Mouse (Mus musculus) telencephalon, adult 2 months (tissue): ENCODE measurements at regions not wholly inside any gene's neighbourhood (a gene's known extent, or its start where the extent isn't known, plus 50 kb on each side); places are given as distances from the start of the nearest gene placed in this dataset.

Experiments
- DNase-seq: peaks from one replicate; pipeline ENCODE4 v3.0.0-alpha.2; 2011; ENCODE audit warnings: low read depth, low spot score

DNA sequence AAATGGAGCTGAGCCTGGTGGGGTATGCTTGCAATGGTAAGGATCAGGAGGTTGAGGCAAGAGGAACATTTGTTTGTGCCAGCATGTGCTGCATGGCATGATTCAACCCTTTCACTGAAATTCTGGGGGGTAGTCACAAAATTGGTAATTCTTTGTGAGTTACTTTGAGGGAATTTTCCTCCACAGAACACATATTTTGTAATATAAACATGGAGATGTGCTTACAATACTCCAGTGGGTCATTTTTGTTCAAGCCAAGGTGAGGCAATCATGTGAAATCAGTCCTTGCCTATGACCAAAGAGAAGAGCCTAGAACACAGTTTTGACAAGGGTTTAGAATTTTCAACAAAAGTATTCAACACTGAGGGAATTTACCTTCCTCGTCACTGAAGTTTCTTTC lies 635.1 kb upstream of the Adgrl2 start:
- DNase-seq = no peak

DNA sequence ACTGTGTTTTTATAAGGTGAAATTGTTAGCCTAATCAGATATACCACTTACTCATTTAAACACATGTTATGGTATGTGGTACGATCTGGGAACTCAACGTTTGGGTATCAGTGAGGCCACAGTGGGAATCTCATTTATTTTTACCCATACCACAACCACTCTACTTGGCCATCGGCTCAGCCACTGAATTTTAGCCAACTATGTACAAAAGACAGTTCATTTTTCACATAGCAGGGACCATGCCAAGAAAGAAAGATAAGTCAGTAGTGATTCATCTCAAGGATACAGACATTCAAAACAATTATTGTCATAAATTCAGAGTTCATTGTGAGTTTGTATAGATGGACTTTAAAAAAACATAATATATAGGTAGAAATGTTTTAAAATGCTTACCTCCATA lies 634.7 kb upstream of the Adgrl2 start:
- no peak for DNase-seq

DNA sequence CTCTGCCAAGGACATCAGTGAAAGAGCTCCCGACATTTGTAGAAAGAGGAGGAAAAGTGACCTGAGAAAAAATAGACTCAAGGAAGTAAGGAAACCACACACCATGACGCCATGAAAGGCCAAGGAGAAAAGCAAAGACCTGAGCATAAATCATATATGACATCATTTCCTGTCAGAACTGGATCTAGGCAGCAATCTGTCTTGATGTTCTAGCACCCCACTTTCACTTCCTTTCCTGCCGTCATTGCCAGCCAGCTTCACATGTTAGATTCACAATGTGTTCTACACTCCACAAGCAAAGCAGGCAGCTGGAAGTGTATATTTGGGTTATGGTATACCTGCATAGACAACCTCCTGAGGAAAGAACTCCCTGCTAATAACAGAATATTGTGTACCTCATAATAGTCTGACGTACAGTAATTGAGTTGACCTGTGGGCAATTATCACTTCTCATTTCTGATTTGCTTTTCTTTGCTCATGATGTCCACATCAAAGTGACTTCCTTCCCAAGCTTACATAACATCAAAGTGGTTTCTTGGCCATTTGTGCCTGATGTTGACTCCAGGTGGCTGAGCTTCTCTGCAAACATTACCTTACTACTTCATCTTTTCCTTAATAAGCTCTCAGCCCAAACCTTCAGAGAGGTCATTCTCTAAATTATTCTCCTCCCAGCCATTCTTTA lies 633.6 kb upstream of the Adgrl2 start:
- DNase-seq = no peak

DNA sequence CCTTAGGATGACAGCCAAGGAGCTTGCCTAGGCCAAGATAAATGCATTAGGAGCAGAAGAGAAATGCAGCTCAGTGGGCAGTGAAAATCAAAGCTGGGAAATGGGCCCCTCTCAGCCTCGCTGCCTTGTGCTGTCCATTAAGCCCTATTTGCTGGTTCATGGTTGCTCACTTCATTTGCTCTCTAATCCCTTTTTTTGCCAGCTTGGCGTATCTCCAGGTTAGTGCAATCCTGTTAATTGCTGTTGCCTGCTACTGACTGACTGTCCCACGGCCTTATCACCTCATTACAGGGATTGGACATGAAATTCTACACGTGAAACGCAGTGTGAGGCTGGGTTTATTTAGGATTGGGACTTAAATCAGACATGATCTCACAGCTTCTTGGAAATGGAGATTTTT lies 613.5 kb upstream of the Adgrl2 start:
- DNase-seq = no peak

DNA sequence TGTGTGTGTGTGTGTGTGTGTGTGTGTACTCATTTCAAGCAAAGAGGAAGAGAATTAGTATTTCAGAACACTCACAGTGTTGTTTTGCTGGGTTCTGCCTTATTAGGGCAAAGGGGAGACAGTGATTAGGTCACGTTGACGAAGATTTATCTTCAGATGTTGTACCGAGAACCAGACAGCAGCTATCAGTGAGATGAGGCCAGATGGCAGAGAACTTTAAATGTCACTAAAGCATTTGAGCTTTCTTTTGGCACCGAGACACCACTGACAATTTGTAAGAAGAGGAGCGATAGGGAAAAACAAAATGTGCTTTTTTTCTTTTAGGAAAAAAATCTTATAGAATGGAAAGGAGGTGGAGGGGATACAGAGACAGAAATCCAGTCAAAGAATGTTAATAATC lies 610.9 kb upstream of the Adgrl2 start:
- DNase-seq = peak; percentile 11

DNA sequence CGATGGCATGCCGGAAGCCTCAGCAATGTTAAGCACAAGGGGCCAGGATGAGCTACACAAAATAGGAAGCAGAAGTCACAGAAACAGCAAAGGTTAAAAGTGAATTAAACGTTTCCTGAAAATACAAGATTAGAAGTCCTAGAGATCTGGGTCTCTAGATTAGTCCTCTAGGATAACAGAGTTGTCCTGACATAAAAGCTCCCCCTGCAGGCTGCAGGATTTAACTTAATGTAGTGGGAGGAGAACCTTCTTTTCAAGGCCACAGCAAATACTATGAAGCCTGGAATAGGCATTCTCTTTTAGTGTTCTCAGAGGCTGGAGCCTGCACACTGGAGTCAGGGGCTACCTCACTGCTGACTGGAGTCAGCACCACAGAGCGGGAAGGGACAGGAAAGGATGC lies 604.1 kb upstream of the Adgrl2 start:
- no peak for DNase-seq

DNA sequence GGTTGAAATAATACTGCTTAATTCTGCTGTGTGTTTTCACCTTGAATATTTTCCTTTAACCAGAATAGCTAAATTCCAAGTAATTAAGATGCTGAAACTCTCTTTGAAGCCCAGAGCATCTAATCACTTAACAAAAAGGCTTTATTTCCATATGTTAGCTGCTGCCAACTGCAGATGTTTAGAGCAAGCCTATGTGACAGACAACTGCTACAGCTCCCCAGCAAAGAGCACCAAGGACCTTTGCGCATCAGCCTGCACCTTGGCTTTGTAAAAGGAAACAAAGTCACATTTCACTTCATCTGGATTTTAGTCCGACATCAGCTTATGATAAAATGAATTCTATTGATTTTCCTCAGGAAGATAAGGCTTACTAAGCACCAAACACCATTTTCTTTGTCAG lies 595.4 kb upstream of the Adgrl2 start:
- DNase-seq = no peak

DNA sequence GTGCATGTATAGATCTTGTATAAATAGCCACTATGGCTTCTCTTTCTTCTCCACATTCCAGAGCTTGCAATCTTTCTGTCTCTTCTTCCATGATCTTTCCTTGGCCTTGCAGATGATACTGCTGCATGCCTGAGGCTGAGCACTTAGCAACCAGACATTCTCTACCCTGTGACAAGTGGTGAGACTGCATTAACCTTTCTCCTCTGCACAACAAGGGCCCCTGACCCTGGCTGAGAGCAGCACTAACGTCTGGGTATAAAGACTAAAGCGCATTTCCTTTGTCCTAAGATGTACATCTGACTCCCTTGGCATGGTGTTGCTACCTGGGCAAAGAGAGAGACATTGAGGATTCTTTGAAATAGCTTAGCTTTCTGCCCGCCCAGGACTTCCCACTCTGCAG lies 590.8 kb upstream of the Adgrl2 start:
- DNase-seq = no peak

DNA sequence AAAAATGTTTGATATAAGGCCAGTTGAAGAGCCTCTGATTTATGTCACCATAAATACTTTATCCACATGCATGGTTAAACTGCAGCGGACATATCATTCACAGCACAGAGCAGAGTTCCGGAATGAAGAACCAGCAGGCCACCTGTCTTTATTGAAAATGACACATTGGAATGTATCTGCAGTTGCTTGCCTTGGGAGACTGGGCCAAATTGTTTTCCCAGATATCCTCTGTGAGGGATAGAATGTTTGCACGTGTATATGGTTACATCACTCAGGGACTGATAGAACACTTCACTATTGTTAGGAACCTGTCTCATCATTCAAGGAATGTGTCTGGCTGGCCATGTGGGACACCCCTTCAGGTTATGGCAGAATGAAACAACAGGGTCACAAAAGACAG lies 585.3 kb upstream of the Adgrl2 start:
- no peak for DNase-seq

DNA sequence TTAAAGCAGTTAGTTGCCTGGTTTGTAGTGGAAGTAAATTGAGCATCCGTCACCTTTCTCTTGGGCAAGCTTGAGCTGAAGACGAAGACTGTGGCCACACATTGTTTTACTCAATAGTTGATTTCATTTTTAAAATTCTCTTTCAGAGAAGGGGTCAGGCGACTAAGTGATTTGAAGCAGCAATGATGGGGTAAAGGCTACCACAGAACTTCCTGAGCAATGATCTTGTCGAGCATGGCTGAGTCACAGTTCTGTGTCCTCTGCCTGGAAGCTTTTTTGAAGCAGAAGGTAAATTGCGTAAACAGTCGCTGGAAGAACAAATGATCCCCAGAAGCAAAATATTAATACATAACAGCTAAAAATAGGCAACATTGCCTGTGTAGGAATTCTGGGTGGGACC lies 576.5 kb upstream of the Adgrl2 start:
- no peak for DNase-seq

DNA sequence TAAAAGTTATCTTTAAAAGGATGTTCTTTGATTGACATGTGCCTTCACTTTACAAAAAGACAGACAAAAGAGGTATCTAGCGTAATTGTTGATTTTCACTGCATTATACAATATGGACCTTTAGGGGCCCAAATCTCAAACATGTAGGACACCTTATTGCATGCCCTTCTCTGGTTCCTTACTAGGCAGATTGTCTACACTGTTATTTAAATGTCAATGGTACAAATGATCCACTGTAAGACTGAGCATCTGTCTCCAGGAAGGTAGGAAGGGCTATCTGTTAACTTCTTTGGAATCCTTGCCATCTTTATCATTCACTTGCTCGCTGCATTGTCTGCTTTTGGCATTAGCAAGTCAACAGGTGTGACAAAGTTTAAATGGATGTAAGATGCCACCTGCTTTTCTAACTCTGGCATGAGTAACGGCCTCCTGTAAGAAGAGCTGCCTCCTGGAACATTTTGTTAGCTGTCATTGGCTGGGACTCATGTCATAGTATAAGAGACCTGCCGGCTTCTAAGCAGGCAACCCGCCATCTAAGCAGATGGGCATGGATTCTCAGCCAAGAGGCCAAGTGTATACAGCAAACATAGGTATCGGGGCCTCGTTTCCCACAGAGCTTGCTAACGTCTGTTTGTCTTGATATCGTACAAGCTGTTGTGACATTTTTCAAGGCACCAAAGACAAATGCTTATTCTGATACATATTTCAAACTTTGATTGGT lies 560.0 kb upstream of the Adgrl2 start:
- DNase-seq = no peak

DNA sequence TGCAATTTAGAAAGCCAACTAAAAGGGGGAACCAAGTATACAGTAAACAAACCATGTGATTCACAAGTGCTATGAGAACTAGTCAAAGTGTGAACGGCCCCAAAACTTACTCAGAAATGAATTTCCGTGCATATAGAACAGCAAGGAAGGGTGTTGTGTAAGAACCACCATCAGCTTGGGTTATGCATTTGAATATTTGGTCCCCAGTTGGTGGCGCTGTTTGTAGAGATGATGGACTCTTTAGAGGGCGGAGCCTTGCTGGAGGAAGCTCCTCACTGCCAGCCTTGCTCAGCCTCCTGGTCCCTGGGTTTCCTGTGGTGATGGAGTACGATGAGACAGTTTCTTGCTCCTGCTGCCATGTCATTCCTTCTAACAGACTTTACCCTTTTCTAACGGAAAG lies 556.7 kb upstream of the Adgrl2 start:
- DNase-seq = no peak

DNA sequence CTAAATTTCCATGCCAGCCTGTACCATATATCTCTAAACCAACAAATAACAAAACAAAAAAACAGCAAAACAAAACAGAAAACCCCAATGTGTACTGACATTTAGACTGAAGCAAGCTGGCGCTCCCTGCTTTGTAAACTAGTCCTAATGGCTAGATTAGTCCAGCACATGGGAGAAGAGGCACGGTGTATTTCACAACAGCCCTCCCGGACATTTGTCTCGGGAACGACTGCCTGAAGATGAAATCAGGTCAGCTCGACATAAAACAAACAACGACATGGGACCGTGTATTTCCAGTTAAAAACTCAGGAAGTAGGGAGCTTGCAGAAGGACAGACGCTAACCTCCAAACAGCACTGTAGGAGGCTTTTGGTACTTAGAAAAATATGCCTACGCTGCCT lies 555.9 kb upstream of the Adgrl2 start:
- DNase-seq = no peak

DNA sequence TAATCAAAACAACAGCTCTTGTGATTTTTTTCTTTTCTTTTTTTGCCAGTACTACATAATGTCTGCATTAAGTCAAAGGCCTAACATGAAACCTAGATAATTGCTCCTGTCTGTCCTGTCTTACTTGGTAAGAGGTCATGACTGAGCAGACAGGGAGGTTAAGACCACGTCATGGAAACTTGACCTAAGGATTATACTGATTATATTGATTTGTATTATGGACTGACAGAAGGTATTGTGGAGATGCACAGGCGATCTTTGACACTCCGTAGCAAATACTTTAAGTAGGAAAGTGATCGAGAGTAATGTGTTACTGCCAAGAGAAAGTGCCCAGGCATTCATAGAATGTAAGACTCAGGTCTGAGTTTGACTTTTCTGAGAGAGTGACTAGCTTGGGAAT lies 543.8 kb upstream of the Adgrl2 start:
- DNase-seq = no peak

DNA sequence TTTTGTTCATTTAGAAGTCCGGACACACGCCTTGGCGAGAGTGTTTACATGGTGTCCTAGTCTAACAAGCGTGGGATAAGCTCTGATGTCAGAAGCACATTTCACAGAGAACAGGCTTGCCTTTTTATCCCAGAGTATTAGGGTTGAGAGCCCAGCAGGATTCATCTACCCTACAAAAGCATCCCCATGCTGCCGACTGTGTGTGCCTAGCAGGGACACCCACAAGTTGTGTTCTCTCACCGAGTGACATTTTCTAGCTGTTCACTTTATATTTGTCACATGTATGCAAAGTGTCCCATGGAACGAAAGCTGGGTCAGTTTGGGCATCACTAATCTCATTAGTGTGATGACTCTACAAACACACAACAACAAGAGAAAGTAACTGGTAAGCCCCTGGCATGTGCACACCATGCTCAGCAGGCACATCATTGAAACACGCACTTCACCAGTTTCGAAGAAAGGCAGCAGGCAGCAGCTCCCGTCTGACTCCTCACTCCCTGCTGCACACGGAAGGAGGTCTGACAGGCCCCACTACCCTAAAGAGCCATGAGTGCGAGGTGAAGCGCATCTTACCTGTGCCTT lies 539.8 kb upstream of the Adgrl2 start:
- DNase-seq = no peak

DNA sequence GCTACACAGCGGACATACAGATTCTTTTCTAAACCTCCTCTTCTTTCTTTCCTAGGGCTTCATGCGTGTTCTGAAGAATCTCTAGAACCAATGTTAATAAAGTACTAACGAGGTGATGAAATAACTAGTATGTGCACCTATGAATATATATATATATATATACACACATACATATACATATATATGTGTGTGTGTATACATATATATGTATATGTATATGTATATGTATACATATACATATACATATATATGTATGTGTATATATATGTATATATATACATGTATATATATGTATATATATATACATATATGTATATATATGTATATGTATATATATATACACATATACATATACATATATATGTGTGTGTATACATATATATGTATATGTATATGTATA lies 536.2 kb upstream of the Adgrl2 start:
- DNase-seq = no peak

DNA sequence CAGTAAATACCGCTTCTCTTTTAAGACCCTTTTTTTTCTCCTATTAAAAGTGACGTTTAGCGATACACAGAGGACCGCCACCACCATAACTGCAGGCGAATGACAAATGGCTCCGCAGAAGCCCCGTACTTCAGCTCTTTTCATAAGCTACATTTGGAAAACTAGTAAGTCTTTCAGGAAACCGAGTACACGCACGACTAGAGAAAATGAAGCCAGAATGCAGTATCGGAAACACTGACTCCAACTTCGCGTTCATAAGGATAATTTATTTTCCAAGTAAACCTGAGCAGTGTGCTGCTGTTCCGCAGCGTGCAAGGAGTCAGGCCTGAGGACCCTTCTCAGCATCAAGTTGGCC lies 529.2 kb upstream of the Adgrl2 start:
- no peak for DNase-seq

DNA sequence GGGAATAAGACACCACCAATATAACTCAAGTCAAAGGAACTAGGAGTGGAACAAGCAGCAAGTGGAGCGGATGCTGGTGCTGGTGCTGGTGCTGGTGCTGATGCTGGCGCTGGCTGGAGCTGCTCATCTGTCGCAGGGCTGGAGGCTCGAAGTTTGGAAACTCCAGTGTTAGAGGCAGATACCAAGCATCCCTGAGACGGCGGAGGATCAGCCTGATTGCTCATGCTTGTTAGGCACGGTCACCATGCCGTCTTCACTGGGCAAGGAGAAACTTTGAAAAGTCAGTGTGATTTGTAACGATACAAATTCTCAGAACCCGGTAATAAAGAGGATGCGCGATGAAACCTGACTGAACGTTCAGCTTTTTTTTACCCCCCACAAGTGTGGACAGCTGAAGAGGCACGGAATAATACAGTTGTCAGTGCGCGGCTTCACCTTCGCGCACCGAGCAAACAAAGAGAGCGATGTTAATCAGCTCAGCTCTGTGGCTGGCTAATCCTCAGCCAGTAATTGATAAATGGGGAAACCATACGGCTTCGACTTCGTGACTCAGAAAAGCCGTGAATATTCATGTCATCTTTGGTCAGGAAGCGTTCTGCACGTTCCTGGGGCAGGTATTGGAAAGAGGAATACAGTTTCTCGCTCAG lies 528.7 kb upstream of the Adgrl2 start:
- DNase-seq = no peak

DNA sequence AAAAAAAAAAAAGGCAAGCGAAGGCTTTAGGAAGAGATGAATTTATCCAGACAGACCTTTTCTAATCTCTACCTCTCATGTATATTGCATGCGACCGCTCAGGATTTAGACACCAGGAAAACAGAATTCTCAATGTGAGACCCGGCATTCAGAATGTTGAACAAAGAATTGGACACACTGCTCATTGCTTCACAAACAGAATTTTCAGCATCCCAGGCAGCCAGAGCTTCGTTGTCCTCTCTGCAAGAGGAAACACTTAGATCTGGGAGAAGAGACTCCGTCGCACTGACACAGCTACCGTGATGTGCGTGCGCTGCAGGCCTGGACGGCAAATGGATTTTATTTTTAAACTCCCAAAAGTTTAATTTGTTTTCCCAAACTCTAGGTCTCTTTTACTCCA lies 527.2 kb upstream of the Adgrl2 start:
- no peak for DNase-seq

DNA sequence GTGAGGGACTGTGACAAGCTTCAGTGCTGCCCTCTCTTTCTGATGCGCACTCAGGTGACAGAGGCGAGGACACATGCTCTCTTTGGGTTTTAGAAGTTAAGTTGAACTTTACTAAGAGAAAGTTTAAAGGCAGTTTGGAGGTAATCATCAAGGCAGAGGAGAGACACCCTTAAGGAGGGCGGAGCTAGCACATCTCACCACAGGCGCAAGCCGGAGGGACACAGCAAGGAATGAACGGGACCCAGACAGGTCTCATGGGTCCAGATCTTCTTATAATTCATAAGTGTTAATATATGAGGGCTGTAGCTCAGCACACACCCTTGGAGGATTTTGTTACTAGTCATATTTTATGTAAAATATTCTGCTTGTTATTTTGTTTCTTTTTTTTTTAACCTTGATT lies 518.8 kb upstream of the Adgrl2 start:
- no peak for DNase-seq

DNA sequence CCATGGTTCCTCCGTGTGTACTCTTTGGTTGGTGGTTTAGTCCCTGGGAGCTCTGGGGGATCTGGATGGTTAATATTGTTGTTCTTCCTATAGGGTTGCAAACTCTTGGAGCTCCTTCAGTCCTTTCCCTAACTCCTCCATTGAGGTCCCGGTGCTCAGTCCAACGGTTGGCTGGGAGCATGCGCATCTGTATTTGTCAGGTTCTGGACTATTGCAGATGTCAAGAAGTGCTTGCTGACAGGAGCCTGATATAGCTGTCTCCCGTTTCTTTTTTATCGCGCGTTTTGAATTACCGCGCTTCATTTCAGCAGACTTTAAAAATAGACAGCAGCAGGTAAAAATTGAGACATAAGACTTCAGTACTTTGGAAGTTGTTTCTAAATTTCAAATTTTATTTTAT lies 518.3 kb upstream of the Adgrl2 start:
- DNase-seq = no peak

DNA sequence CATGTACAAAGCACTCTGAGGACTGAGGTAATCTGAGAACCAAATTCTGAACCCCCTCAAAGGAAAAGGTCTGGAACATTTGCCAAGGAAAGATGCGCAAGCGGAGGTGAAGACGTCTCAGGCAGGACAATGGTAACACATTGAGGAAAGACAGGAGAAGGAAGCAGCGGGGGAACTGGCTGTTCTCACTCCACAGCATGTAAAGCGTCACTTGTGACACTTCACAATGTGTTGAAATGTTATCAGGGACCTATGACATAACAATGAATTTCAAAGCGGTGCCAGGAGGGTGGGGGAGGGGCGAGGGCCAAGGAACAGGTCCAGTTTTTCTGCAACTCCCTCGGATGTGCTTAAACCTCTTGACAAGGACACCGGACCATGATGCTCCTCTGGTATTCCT lies 515.3 kb upstream of the Adgrl2 start:
- no peak for DNase-seq

DNA sequence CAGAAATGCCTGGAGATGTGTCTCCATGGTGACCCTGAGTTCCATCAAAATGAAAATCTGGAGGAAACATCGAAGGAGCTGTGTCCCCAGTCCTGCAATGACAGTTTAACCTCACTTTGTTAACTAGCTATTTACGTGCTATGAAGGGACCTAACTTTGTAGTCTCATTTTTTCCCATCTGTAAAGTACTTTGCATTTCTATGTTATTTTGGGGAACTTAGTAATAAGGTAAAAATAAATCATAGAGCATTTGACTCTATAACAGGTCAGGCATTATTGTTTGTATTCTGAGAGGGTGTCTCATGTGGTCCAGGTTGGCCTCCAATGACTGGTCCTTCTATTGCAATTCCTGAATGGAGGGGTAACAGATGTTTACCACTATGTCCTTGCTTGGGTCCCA lies 513.6 kb upstream of the Adgrl2 start:
- no peak for DNase-seq
